Mouse (Mus musculus): Measurements from ENCODE around the gene Pfkfb3.

GRCm38 (mm10) chr2:11464661-11465099, 89.2 kb downstream of the Pfkfb3 start:
- no peak for TF ChIP-seq POLR2A (IDR thresholded peaks at IDR 0.05; ENCODE audit: borderline replicate concordance, control insufficient read depth, low read depth, low read length)
- no peak for TF ChIP-seq CTCF (IDR thresholded peaks at IDR 0.05; ENCODE audit: control insufficient read depth, insufficient read depth, low read length)

Measured in bone marrow, adult 2 months (tissue).